Mouse (Mus musculus) liver, embryonic 16.5 days (tissue): Measurements from ENCODE around the gene Wdr18. TPM values are rescaled to one million over a fixed set of nuclear protein-coding genes. Genes with fewer than 3 reads are reported as not detected.

ENCODE experiments used
- ATAC-seq: fragments of 200-750 bp; cut with Nextera tagmentation; 2 replicates; pipeline ENCODE4 v1.8.0; 2017; ENCODE audit warnings: low read depth, mild to moderate bottlenecking, moderate number of reproducible peaks, moderate library complexity
- H3K27ac ChIP-seq: fragments of 300-500 bp; sonication (generic); 2 replicates; pipeline ENCODE4 v1.5.1; 2014; ENCODE audit warnings: mild to moderate bottlenecking, low read length
- H3K27me3 ChIP-seq: fragments of 300-500 bp; sonication (generic); 2 replicates; pipeline ENCODE4 v1.6.1; 2014; ENCODE audit warnings: low read depth, low read length, mixed read lengths; ENCODE audit not compliant: control insufficient read depth, insufficient read depth
- H3K36me3 ChIP-seq: fragments of 300-500 bp; sonication (generic); 2 replicates; pipeline ENCODE4 v1.6.1; 2014; ENCODE audit warnings: mild to moderate bottlenecking; ENCODE audit not compliant: control insufficient read depth, insufficient read depth
- H3K4me1 ChIP-seq: fragments of 300-500 bp; sonication (generic); 2 replicates; pipeline ENCODE4 v1.6.1; 2014; ENCODE audit warnings: low read depth, low read length, mixed read lengths; ENCODE audit not compliant: control insufficient read depth
- H3K4me2 ChIP-seq: fragments of 300-500 bp; sonication (generic); 2 replicates; pipeline ENCODE4 v1.6.1; 2014; ENCODE audit warnings: low read depth, low read length, mixed read lengths
- H3K4me3 ChIP-seq: fragments of 300-500 bp; sonication (generic); 2 replicates; pipeline ENCODE4 v1.5.1; 2014; ENCODE audit warnings: low read depth, mild to moderate bottlenecking, low read length
- H3K9ac ChIP-seq: fragments of 300-500 bp; sonication (generic); 2 replicates; pipeline ENCODE4 v1.6.1; 2014; ENCODE audit warnings: low read depth, low read length
- H3K9me3 ChIP-seq: fragments of 300-500 bp; sonication (generic); replicated peaks from 2 replicates; pipeline ENCODE4 v1.6.1; 2016; ENCODE audit warnings: low read length; ENCODE audit not compliant: control insufficient read depth
- WGBS: fragments of 180-500 bp; shearing (Covaris S2); extraction: QIAGEN DNeasy Blood & Tissue Kit; methylation state at CpG from one replicate; pipeline ENCODE4 v1.1.7; 2014; ENCODE audit not compliant: insufficient replicate concordance; 5-methylcytosine and 5-hydroxymethylcytosine counted together
- polyA plus RNA-seq: library from polyadenylated mRNA; unstranded; fragments of >200 nt; fragmentation: Nextera tagmentation; extraction: Ambion mirVana; gene quantifications from 2 replicates; pipeline ENCODE4 v1.2.1, GENCODE M21; 2015

The Wdr18 gene
- polyA plus RNA-seq = 42.2 and 44.7 TPM in 2 replicates

DNA sequence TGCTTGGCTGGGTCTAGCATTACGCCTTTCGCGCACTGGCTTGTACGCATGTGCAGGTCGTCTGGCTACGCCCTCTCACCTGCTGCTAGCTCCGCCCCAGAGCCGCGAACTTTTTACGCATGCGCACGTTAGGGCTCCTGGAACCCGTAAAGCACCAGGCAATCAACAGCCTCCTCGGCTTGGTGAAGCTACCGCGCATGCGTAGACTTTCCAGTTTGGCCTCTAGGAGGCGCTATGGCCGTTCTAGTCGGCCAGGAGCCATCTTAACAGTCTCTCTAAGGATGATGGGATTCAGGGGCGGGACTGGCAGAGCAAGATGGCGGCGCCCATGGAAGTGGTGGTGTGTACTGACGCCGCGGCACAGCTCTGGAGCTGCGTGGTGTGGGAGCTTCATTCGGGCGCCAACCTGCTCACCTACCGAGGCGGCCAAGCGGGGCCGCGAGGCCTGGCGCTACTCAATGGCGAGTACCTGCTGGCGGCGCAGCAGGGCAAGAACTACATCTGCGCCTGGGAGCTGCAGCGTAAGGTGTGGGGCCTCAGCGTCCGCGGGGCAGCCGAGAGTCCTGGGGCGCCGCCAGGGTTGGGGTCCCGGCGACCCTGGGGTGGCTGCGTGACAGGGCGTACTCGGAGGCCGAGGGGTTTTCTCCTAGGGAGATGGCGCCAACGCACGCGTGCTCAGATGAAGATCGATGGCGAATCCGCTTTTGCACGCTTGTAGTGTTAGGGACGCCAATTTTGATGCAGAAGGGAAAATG, at the start of gene Wdr18:
Wdr18 (plus strand) TSS at position 306 of the 755 bp plus-strand sequence.
- Histone ChIP-seq H3K27me3 (no peaks in the 10 kb centered on the region; the same call in 1 of the 2 replicates), H3K4me1 (peaks cover 16% of the 10 kb centered on the region), H3K4me3 (peak within 1 kb of the TSS; percentile 85), H3K4me2 (peak within 1 kb of the TSS; percentile 90), H3K9ac (peak within 1 kb of the TSS; percentile 77), H3K36me3 (peaks cover 12% of the 10 kb centered on the region; the same call in 1 of the 2 replicates), H3K9me3 (no peaks in the 10 kb centered on the region), H3K27ac (peak within 1 kb of the TSS; percentile 25; the same call in 1 of the 2 replicates)
- ATAC-seq = peak; percentile 93
- under 1% methylated on average over 61 of the region's 61 CpGs for WGBS

- no peak within 1 kb of the TSS for H3K4me3 ChIP-seq
- H3K4me1 ChIP-seq = peaks cover 46% of the 10 kb centered on the region
- no peak within 1 kb of the TSS for H3K4me2 ChIP-seq
- H3K27me3 ChIP-seq = no peaks in the 10 kb centered on the region
- H3K36me3 ChIP-seq = peaks cover 7% of the 10 kb centered on the region
- ATAC-seq = no peak
- WGBS = 88% methylated on average over 4 of the region's 4 CpGs
- H3K9ac ChIP-seq = no peak within 1 kb of the TSS
- H3K9me3 ChIP-seq = no peaks in the 10 kb centered on the region
- H3K27ac ChIP-seq = peak within 1 kb of the TSS; percentile 86; the same call in 1 of the 2 replicates
These were observed 49.4 kb upstream of the Wdr18 start, which contains the start of gene Gm26602 for GRCm38 (mm10) chr10:79910556-79910955. Gene Gm26602 (plus strand): TSS chr10:79910856.

- H3K36me3 ChIP-seq = peaks cover 5% of the 10 kb centered on the region
- H3K4me1 ChIP-seq = peaks cover 56% of the 10 kb centered on the region
- H3K27ac ChIP-seq = no peak overlapping the region
- no peak overlapping the region for H3K4me2 ChIP-seq
- H3K4me3 ChIP-seq = no peak overlapping the region
- ATAC-seq = no peak
- H3K9me3 ChIP-seq = no peaks in the 10 kb centered on the region
- H3K9ac ChIP-seq = no peak overlapping the region
- WGBS = 72% methylated on average over 20 of the region's 20 CpGs
- peaks cover 2% of the 10 kb centered on the region for H3K27me3 ChIP-seq
These were observed 47.5 kb upstream of the Wdr18 start for GRCm38 (mm10) chr10:79912412-79912811.

- Histone ChIP-seq H3K4me2 (peak overlapping the region; percentile 95), H3K9ac (peak overlapping the region; percentile 49), H3K27me3 (peaks cover 21% of the 10 kb centered on the region), H3K36me3 (peaks cover 5% of the 10 kb centered on the region), H3K9me3 (no peaks in the 10 kb centered on the region), H3K27ac (peak overlapping the region; percentile 88), H3K4me1 (peaks cover 59% of the 10 kb centered on the region), H3K4me3 (peak overlapping the region; percentile 79)
- WGBS = 28% methylated on average over 11 of the region's 11 CpGs
- peak; percentile 68 for ATAC-seq
These were observed 45.6 kb upstream of the Wdr18 start for GRCm38 (mm10) chr10:79914131-79914947.

GRCm38 (mm10) chr10:79914948-79915596, 44.9 kb upstream of the Wdr18 start:
- peaks cover 29% of the 10 kb centered on the region for H3K27me3 ChIP-seq
- ATAC-seq = no peak
- H3K27ac ChIP-seq = peak overlapping the region; percentile 88
- H3K4me3 ChIP-seq = peak overlapping the region; percentile 79
- H3K36me3 ChIP-seq = peaks cover 5% of the 10 kb centered on the region
- WGBS = 24% methylated on average over 7 of the region's 7 CpGs
- H3K9ac ChIP-seq = peak overlapping the region; percentile 49
- peak overlapping the region; percentile 95 for H3K4me2 ChIP-seq
- H3K4me1 ChIP-seq = peaks cover 57% of the 10 kb centered on the region
- H3K9me3 ChIP-seq = no peaks in the 10 kb centered on the region

GRCm38 (mm10) chr10:79916081-79916480, 43.9 kb upstream of the Wdr18 start:
- Histone ChIP-seq H3K27me3 (peaks cover 39% of the 10 kb centered on the region), H3K9ac (peak overlapping the region; percentile 89), H3K27ac (peak overlapping the region; percentile 88), H3K36me3 (peaks cover 2% of the 10 kb centered on the region; the same call in 1 of the 2 replicates), H3K4me2 (peak overlapping the region; percentile 95), H3K4me3 (peak overlapping the region; percentile 79), H3K9me3 (no peaks in the 10 kb centered on the region), H3K4me1 (peaks cover 64% of the 10 kb centered on the region)
- 11% methylated on average over 8 of the region's 8 CpGs for WGBS
- no peak for ATAC-seq

- Histone ChIP-seq H3K4me1 (peaks cover 71% of the 10 kb centered on the region), H3K4me2 (peak within 1 kb of the TSS; percentile 95), H3K9me3 (no peaks in the 10 kb centered on the region), H3K9ac (peak within 1 kb of the TSS; percentile 89), H3K27me3 (peaks cover 48% of the 10 kb centered on the region), H3K36me3 (no peaks in the 10 kb centered on the region), H3K27ac (peak within 1 kb of the TSS; percentile 88), H3K4me3 (peak within 1 kb of the TSS; percentile 79)
- peak; percentile 80 for ATAC-seq
- WGBS = 3% methylated on average over 42 of the region's 42 CpGs
These were observed 43.0 kb upstream of the Wdr18 start, which contains the start of gene Kiss1r for GRCm38 (mm10) chr10:79916808-79917531. Gene Kiss1r (plus strand): TSS chr10:79916971.

DNA sequence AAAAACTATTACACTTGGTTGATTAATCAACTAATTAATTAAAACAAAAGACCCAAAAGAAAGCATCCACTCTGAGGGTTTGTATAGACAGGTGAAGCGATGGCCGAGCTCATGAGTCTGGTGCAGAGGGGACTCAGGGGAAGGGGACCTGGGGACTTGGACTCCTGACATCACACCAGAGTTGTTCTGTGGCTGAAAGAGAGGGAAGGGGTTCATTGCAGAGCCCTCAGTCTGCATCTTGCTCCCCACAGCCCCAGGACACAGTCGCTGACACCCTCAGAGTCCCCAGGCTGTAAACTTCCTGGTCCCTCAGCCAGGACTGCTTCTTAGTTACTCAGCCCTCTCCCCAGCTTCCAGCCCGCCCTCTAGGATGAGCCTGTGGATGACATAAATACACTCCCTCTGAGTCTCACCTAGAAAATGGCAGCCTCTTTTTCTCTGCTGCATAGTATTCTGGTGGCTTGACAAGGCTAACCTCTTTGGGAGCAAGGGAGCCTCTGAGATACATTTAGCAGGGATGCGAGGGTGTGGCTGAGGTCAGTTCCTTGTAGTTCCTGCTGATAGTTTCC, 42.3 kb upstream of the Wdr18 start:
- Histone ChIP-seq H3K27ac (no peak overlapping the region), H3K27me3 (peaks cover 54% of the 10 kb centered on the region), H3K4me1 (peaks cover 68% of the 10 kb centered on the region), H3K9me3 (no peaks in the 10 kb centered on the region), H3K4me3 (peak overlapping the region; percentile 79; the same call in 1 of the 2 replicates), H3K4me2 (peak overlapping the region; percentile 95), H3K36me3 (no peaks in the 10 kb centered on the region), H3K9ac (peak overlapping the region; percentile 89)
- ATAC-seq = no peak
- 64% methylated on average over 5 of the region's 5 CpGs for WGBS
